ENCODE assay signal across 7 mouse cellular contexts in genomic region chr7:28701306-28701705, GRCm38 (mm10). TPM values are rescaled to one million over a fixed set of nuclear protein-coding genes. Genes with fewer than 3 reads are reported as not detected.
"Had no signal": no experiment of that assay in that cellular context is flagged by ENCODE, and none has a peak within 500 bp of the region (broad histone marks: within the 10 kb centered on the region; RNA-seq: fewer than 3 reads in every experiment).

No protein-coding gene starts in this region.

RNA-seq across cellular contexts. Expression of gene Fbxo27, which starts 8.7 kb away (rescaled TPM):
- total RNA-seq: hematopoietic stem cell, adult 5-6 weeks had no signal

RNA-seq across cellular contexts. Expression of gene Ccer2, which starts 54.7 kb away (rescaled TPM):
- total RNA-seq: heart, postnatal 10 days; heart, postnatal 14 days; heart, postnatal 25 days; heart, postnatal 36 days; heart, postnatal 4 days; hematopoietic stem cell, adult 5-6 weeks; hindbrain, postnatal 0 days had no signal
